Mouse (Mus musculus) myocyte (in vitro differentiated cells): ENCODE results near the gene Ftsj3.

Experiments
- MAX ChIP-seq: IDR thresholded peaks from one replicate; pipeline ENCODE4 v1.6.1; 2011; ENCODE audit warnings: low read depth, mild to moderate bottlenecking, control low read depth
- POLR2A ChIP-seq: IDR thresholded peaks from one replicate; pipeline ENCODE4 v1.6.1; 2011; ENCODE audit warnings: low read depth, mild to moderate bottlenecking, control low read depth, moderate library complexity; ENCODE audit not compliant: insufficient read length
- POLR2AphosphoS2 ChIP-seq: IDR thresholded peaks from one replicate; pipeline ENCODE4 v1.6.1; 2011; ENCODE audit warnings: low read depth, control low read depth; ENCODE audit not compliant: insufficient read length
- SRF ChIP-seq: IDR thresholded peaks from one replicate; pipeline ENCODE4 v1.6.1; 2011; ENCODE audit warnings: low read depth; ENCODE audit not compliant: control insufficient read depth, insufficient read length

DNA sequence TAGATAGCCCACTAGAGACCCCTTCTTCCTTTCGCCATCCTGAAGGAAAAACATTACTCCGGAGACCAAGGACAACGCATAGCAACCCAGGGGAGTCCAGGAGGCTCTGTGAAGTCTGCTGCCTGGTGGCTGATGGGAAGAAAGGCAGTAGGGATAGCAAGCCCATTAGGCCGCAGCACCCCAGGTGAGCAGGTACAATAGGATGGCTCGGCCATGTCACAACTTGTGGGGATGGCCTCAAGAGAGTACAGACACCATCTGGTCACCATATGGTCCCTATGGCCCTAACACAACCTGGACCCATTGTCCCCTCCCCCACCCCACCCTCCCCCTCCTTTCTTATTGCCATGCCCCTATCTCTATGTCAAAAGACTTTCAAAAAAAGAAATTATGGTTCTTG lies 12.0 kb upstream of the Ftsj3 start:
- TF ChIP-seq POLR2A (no peak), POLR2AphosphoS2 (no peak), MAX (no peak), SRF (no peak)
